30 mouse cellular contexts compared by ENCODE assay signal in the genomic region with DNA sequence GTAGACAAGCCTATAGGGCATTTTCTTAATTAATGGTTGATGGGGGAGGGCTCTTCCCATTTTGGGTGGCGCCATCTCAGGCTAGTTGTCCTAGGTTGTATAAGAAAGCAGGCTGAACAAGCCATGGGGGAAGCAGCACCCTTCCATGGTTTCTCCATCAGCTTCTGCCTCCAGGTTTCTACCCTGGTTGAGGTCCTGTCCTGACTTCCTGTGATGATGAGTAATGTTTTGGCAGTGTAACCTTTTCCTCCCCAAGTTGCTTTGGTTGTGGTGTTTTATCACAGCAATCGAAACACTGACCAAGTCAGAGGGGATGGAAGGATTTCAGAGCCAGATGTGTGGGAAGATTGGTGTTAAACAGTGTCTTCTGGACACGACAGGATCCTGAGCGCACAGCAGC. TPM values are rescaled to one million over a fixed set of nuclear protein-coding genes. Genes with fewer than 3 reads are reported as not detected.
DNase-seq lines count a peak whose midpoint lies in the region; TF ChIP-seq lines count a peak whose summit lies in the region.
"Had no signal": no experiment of that assay in that cellular context is flagged by ENCODE, and none has a peak within 500 bp of the region (broad histone marks: within the 10 kb centered on the region; RNA-seq: fewer than 3 reads in every experiment).

No protein-coding gene starts in this region.

- H3K36me3 ChIP-seq in heart, adult 2 months (ENCODE audit: control insufficient read depth, insufficient read depth, low read length) = peaks cover 76% of the 10 kb centered on the region
- H3K36me3 ChIP-seq: embryonic facial prominence, embryonic 10.5 days; embryonic facial prominence, embryonic 12.5 days had no signal

- 55% methylated on average over 4 of the region's 4 CpGs for WGBS in heart, adult 2 months

- H3K4me3 ChIP-seq in gastrocnemius, adult 2 months = no peak overlapping the region
- H3K4me3 ChIP-seq in heart, adult 2 months = no peak overlapping the region
- H3K4me3 ChIP-seq in brown adipose tissue, adult 24 weeks (ENCODE audit: insufficient read depth, low read depth, low read length) = no peak overlapping the region
- H3K4me3 ChIP-seq: embryonic facial prominence, embryonic 10.5 days; embryonic facial prominence, embryonic 12.5 days; forebrain, embryonic 13.5 days; forebrain, embryonic 15.5 days had no signal

- H3K4me1 ChIP-seq in heart, adult 2 months (ENCODE audit: control insufficient read depth, insufficient read depth, low read length) = peaks cover 20% of the 10 kb centered on the region
- H3K4me1 ChIP-seq in brown adipose tissue, adult 24 weeks (ENCODE audit: control insufficient read depth, insufficient read depth, insufficient read length, low read length) = peaks cover 22% of the 10 kb centered on the region
- H3K4me1 ChIP-seq: embryonic facial prominence, embryonic 10.5 days; embryonic facial prominence, embryonic 12.5 days; forebrain, embryonic 13.5 days; forebrain, embryonic 15.5 days had no signal

- intact Hi-C loops in gastrocnemius, adult 2 months (cut with DNase I) = no loop called here
- intact Hi-C loops in heart, adult 2 months (cut with DNase I) = no loop called here

- no peak for TF ChIP-seq EP300 in heart, adult 2 months (IDR thresholded peaks at IDR 0.05; ENCODE audit: insufficient read depth, low read depth, low read length)

- no peaks in the 10 kb centered on the region for H3K27me3 ChIP-seq in heart, adult 2 months (ENCODE audit: control insufficient read depth, insufficient read depth, low read length)
- H3K27me3 ChIP-seq: embryonic facial prominence, embryonic 12.5 days; forebrain, embryonic 13.5 days; forebrain, embryonic 15.5 days; Patski had no signal

- no peak for TF ChIP-seq CTCF in gastrocnemius, adult 2 months (IDR thresholded peaks at IDR 0.05)
- no peak for TF ChIP-seq CTCF in heart, adult 2 months (IDR thresholded peaks at IDR 0.05)

- H3K27ac ChIP-seq in gastrocnemius, adult 2 months = peak overlapping the region; percentile 48
- H3K27ac ChIP-seq in heart, adult 2 months = peak overlapping the region; percentile 58
- peak overlapping the region; percentile 56 for H3K27ac ChIP-seq in brown adipose tissue, adult 24 weeks (replicated peaks; ENCODE audit: low read depth, low read length)
- H3K27ac ChIP-seq: embryonic facial prominence, embryonic 10.5 days; embryonic facial prominence, embryonic 12.5 days; forebrain, embryonic 13.5 days; forebrain, embryonic 15.5 days had no signal

- no peak overlapping the region for H3K9ac ChIP-seq in heart, adult 2 months (ENCODE audit: low read depth, low read length)
- H3K9ac ChIP-seq: embryonic facial prominence, embryonic 12.5 days; forebrain, embryonic 13.5 days; forebrain, embryonic 15.5 days; forebrain, postnatal 0 days had no signal

- DNase-seq in gastrocnemius, adult 2 months = no peak
- DNase-seq in gastrocnemius, postnatal 25 days = no peak
- DNase-seq in heart, adult 2 months = no peak
- DNase-seq in heart, postnatal 4 days = no peak
- DNase-seq in 416B (ENCODE audit: low read depth) = peak; percentile 29
- no peak for DNase-seq in lung, adult 18-20 months
- no peak for DNase-seq in frontal cortex, adult 2 months (ENCODE audit: extremely low spot score in 1 of 2, low spot score in 1 of 2)
- DNase-seq: adrenal gland, adult 8-10 months; adrenal gland, postnatal 25 days; cerebellum, adult 11-12 months; cerebellum, adult 2 months; cerebellum, adult 9-10 months; cerebellum, postnatal 10 days; cerebellum, postnatal 25 days; forebrain, postnatal 0 days had no signal

- TF ChIP-seq POLR2A in heart, adult 2 months (IDR thresholded peaks at IDR 0.05; ENCODE audit: insufficient read depth, low read depth, low read length) = no peak

- peaks cover 7% of the 10 kb centered on the region for H3K79me2 ChIP-seq in heart, adult 2 months (replicated peaks; ENCODE audit: control insufficient read depth, insufficient read depth, low read length)

RNA-seq across cellular contexts. Expression of a gene that starts 21.6 kb away (rescaled TPM):
- under 1 TPM in 1 of 2 experiments, not detected in 1; 0.18 TPM for total RNA-seq in gastrocnemius, adult 2 months (2021)
- total RNA-seq in gastrocnemius, postnatal 25 days (2021) = not detected
- not detected for total RNA-seq in heart, adult 2 months (2021)
- 0.16 TPM in 1 of 2 replicates, not detected in the other for polyA plus RNA-seq in heart, adult 2 months (2012; rRNA removed)
- under 1 TPM in 1 of 2 experiments, not detected in 1; 0.32 TPM for total RNA-seq in heart, postnatal 4 days (2021)
- polyA plus RNA-seq in brown adipose tissue, adult 24 weeks (2012; ENCODE audit: insufficient read depth, insufficient read length, missing spikeins) = not detected in 2 replicates
- polyA plus RNA-seq in frontal cortex, adult 2 months (2012; rRNA removed) = not detected in 2 replicates
- total RNA-seq: adrenal gland, adult 8-10 months; adrenal gland, postnatal 25 days; adrenal gland, postnatal 4 days; ES-E14; forebrain, postnatal 0 days; MEL had no signal
- polyA plus RNA-seq: activated CD4-positive, CD25-positive, alpha-beta regulatory T cell, adult 4 months; brain, embryonic 14.5 days; C2C12; cerebellum, adult 2 months; cortical plate, adult 2 months; embryonic facial prominence, embryonic 10.5 days; embryonic facial prominence, embryonic 12.5 days; embryonic facial prominence, embryonic 14.5 days; forebrain, embryonic 11.5 days; forebrain, embryonic 13.5 days; forebrain, embryonic 15.5 days; forebrain, postnatal 0 days; Patski had no signal

RNA-seq across cellular contexts. Expression of a gene that starts 22.3 kb away (rescaled TPM):
- total RNA-seq in gastrocnemius, adult 2 months (2021) = 10 to 100 TPM; 25.3 to 37.5 TPM
- total RNA-seq in gastrocnemius, postnatal 25 days (2021) = 10 to 100 TPM; 16.8 to 26.3 TPM
- total RNA-seq in heart, adult 2 months (2021) = 10 to 100 TPM; 55.2 to 55.6 TPM
- 13.7 and 21.2 TPM in 2 replicates for polyA plus RNA-seq in heart, adult 2 months (2012; rRNA removed)
- 10 to 100 TPM; 61.6 to 66.2 TPM for total RNA-seq in heart, postnatal 4 days (2021)
- 132 and 150 TPM in 2 replicates for polyA plus RNA-seq in brown adipose tissue, adult 24 weeks (2012; ENCODE audit: insufficient read depth, insufficient read length, missing spikeins)
- 10.8 and 12.8 TPM in 2 replicates for polyA plus RNA-seq in frontal cortex, adult 2 months (2012; rRNA removed)
- total RNA-seq: MEL had no signal
- polyA plus RNA-seq: activated CD4-positive, CD25-positive, alpha-beta regulatory T cell, adult 4 months had no signal
